ENCODE assay signal across 10 mouse cellular contexts in genomic region chr13:24375320-24376203, GRCm38 (mm10). TPM values are rescaled to one million over a fixed set of nuclear protein-coding genes. Genes with fewer than 3 reads are reported as not detected.
DNase-seq lines count a peak whose midpoint lies in the region; ATAC-seq lines count a peak whose summit lies in the region.
"Had no signal": no experiment of that assay in that cellular context is flagged by ENCODE, and none has a peak within 500 bp of the region (broad histone marks: within the 10 kb centered on the region; RNA-seq: fewer than 3 reads in every experiment).

No protein-coding gene starts in this region.

- H3K4me2 ChIP-seq in kidney, embryonic 15.5 days = no peak overlapping the region
- H3K4me2 ChIP-seq: limb, embryonic 12.5 days had no signal

- H3K9me3 ChIP-seq in kidney, embryonic 15.5 days (replicated peaks) = no peaks in the 10 kb centered on the region
- H3K9me3 ChIP-seq: limb, embryonic 12.5 days had no signal

- H3K4me1 ChIP-seq in kidney, embryonic 15.5 days = no peaks in the 10 kb centered on the region
- H3K4me1 ChIP-seq: limb, embryonic 12.5 days had no signal

- H3K27me3 ChIP-seq in kidney, embryonic 15.5 days = no peaks in the 10 kb centered on the region
- no peaks in the 10 kb centered on the region for H3K27me3 ChIP-seq in splenic B cell, adult 2 months (ENCODE audit: control insufficient read depth, insufficient read depth, low read length, poor library complexity, severe bottlenecking)
- H3K27me3 ChIP-seq: limb, embryonic 12.5 days had no signal

- intact Hi-C loops in heart, postnatal 36 days (cut with DNase I) = no loop called here

- H3K9ac ChIP-seq in kidney, embryonic 15.5 days = no peak overlapping the region
- H3K9ac ChIP-seq: limb, embryonic 12.5 days had no signal

- WGBS in kidney, embryonic 15.5 days = 71% methylated on average over 7 of the region's 7 CpGs

- H3K4me3 ChIP-seq in kidney, embryonic 15.5 days (replicated peaks) = no peak overlapping the region
- H3K4me3 ChIP-seq: limb, embryonic 12.5 days had no signal

- no peak overlapping the region for H3K27ac ChIP-seq in kidney, embryonic 15.5 days
- H3K27ac ChIP-seq: limb, embryonic 12.5 days had no signal

- peak; percentile 16 for DNase-seq in kidney, postnatal 14 days
- DNase-seq in heart, postnatal 36 days = peak; percentile 19 to 31
- DNase-seq in splenic B cell, adult 2 months (ENCODE audit: low read depth, low spot score) = peak; percentile 22
- DNase-seq in urinary bladder, adult 18-20 months (ENCODE audit: low spot score in 2 of 2) = no peak
- DNase-seq in ovary, postnatal 10 days (ENCODE audit: low spot score) = no peak
- no peak for DNase-seq in frontal cortex, postnatal 25 days (ENCODE audit: low spot score in 2 of 2)

- ATAC-seq in kidney, embryonic 15.5 days (replicated peaks; ENCODE audit: low FRiP score) = no peak
- peak; percentile 76 for ATAC-seq in activated CD4-positive, CD25-positive, alpha-beta regulatory T cell, adult 4 months
- ATAC-seq: forebrain, embryonic 16.5 days had no signal

- H3K36me3 ChIP-seq in kidney, embryonic 15.5 days = no peaks in the 10 kb centered on the region
- H3K36me3 ChIP-seq in splenic B cell, adult 2 months (ENCODE audit: control insufficient read depth, insufficient read depth, low read length, poor library complexity, severe bottlenecking) = no peaks in the 10 kb centered on the region
- H3K36me3 ChIP-seq: limb, embryonic 12.5 days had no signal

RNA-seq across cellular contexts. Expression of gene Cmah, which starts 48.4 kb away (rescaled TPM):
- 0.86 and 1.1 TPM in 2 replicates for polyA plus RNA-seq in kidney, embryonic 15.5 days (2015; fragmentation: Nextera tagmentation; extraction: Ambion mirVana)
- 10 to 100 TPM; 44.0 to 44.5 TPM for polyA plus RNA-seq in activated CD4-positive, CD25-positive, alpha-beta regulatory T cell, adult 4 months (2017; shearing (Covaris generic))
- total RNA-seq in heart, postnatal 36 days (2021) = 1 to 10 TPM; 3.0 to 3.7 TPM

Comparison
In these comparisons a context has a peak if more than half of its experiments do, and no peak if none do; other contexts are left out.
1. DNase-seq: peak in kidney, postnatal 14 days (single experiment), heart, postnatal 36 days (2 of 2) and splenic B cell, adult 2 months (single experiment); none in urinary bladder, adult 18-20 months (0 of 2), ovary, postnatal 10 days (single experiment) and frontal cortex, postnatal 25 days (0 of 2).
2. RNA of gene Cmah, which starts 48.4 kb away (polyA plus RNA-seq): 44.0 to 44.5 TPM in activated CD4-positive, CD25-positive, alpha-beta regulatory T cell, adult 4 months; 0.86 to 1.1 TPM in kidney, embryonic 15.5 days; every median in the first group is over 10 times any median in the second.